Mouse (Mus musculus) thymus, adult 2 months (tissue): ENCODE measurements around the gene Iffo2. TPM values are rescaled to one million over a fixed set of nuclear protein-coding genes. Genes with fewer than 3 reads are reported as not detected.

Experiments
- DNase-seq: peaks from one replicate; pipeline ENCODE4 v3.0.0; 2021
- H3K27ac ChIP-seq: fragments of 200-500 bp; 2 replicates; pipeline ENCODE4 v1.5.1; 2012; ENCODE audit warnings: low read length, control low read depth; ENCODE audit not compliant: control insufficient read depth, insufficient read depth
- H3K27me3 ChIP-seq: fragments of 200-500 bp; 2 replicates; pipeline ENCODE4 v1.6.1; 2012; ENCODE audit warnings: mild to moderate bottlenecking, low read length, moderate library complexity, mixed read lengths; ENCODE audit not compliant: control insufficient read depth, insufficient read depth
- H3K36me3 ChIP-seq: fragments of 200-500 bp; 2 replicates; pipeline ENCODE4 v1.6.1; 2012; ENCODE audit warnings: mild to moderate bottlenecking, low read length, moderate library complexity; ENCODE audit not compliant: control insufficient read depth, insufficient read depth
- H3K4me1 ChIP-seq: fragments of 200-500 bp; replicated peaks from 2 replicates; pipeline ENCODE4 v1.6.1; 2012; ENCODE audit warnings: low read length; ENCODE audit not compliant: control insufficient read depth, insufficient read depth
- H3K4me3 ChIP-seq: fragments of 200-500 bp; 2 replicates; pipeline ENCODE4 v1.5.1; 2012; ENCODE audit warnings: mild to moderate bottlenecking, low read length, control low read depth, moderate library complexity; ENCODE audit not compliant: control insufficient read depth, insufficient read depth
- CTCF ChIP-seq: fragments of 200-500 bp; IDR thresholded peaks from 2 replicates; pipeline ENCODE4 v1.5.1; 2012; ENCODE audit warnings: mild to moderate bottlenecking, control low read depth, low read length, moderate library complexity, borderline replicate concordance; ENCODE audit not compliant: control insufficient read depth, poor library complexity, insufficient read depth; ENCODE audit errors: extremely low read depth
- POLR2A ChIP-seq: fragments of 200-500 bp; IDR thresholded peaks from 2 replicates; pipeline ENCODE4 v1.6.1; 2012; ENCODE audit warnings: mild to moderate bottlenecking, low read length, control low read depth, moderate library complexity; ENCODE audit not compliant: control insufficient read depth, poor library complexity, insufficient read depth; ENCODE audit errors: extremely low read depth
- WGBS: fragments of 180-500 bp; shearing (Covaris S2); methylation state at CpG from one replicate; pipeline ENCODE4 v1.1.7; 2018; 5-methylcytosine and 5-hydroxymethylcytosine counted together
- polyA plus RNA-seq: library from polyadenylated mRNA; depleted of rRNA; stranded (reverse); fragments of >200 nt; gene quantifications from 2 replicates; pipeline ENCODE4 v1.2.3, GENCODE M21; 2012

The Iffo2 gene
- polyA plus RNA-seq, 1 experiment, result 5.4 TPM

GRCm38 (mm10) chr4:139640775-139641174 lies 110.4 kb downstream of the Iffo2 start:
- Histone ChIP-seq H3K36me3 (no peaks in the 10 kb centered on the region), H3K27ac (no peak overlapping the region), H3K4me3 (no peak overlapping the region), H3K4me1 (peaks cover 15% of the 10 kb centered on the region), H3K27me3 (no peaks in the 10 kb centered on the region)
- no peak for TF ChIP-seq CTCF
- DNase-seq, result no peak
- WGBS, result 20% methylated on average over 6 of the region's 6 CpGs

GRCm38 (mm10) chr4:139641829-139642425 lies 111.6 kb downstream of the Iffo2 start:
- no peak for DNase-seq
- WGBS, result 45% methylated on average over 30 of the region's 30 CpGs
- no peak overlapping the region for H3K27ac ChIP-seq
- no peaks in the 10 kb centered on the region for H3K36me3 ChIP-seq
- no peak overlapping the region for H3K4me3 ChIP-seq
- no peaks in the 10 kb centered on the region for H3K27me3 ChIP-seq
- peaks cover 15% of the 10 kb centered on the region for H3K4me1 ChIP-seq
- TF ChIP-seq CTCF (no peak), POLR2A (no peak)

GRCm38 (mm10) chr4:139643972-139644371 lies 113.6 kb downstream of the Iffo2 start:
- peak; percentile 74 for DNase-seq
- H3K36me3 ChIP-seq, result no peaks in the 10 kb centered on the region
- peaks cover 15% of the 10 kb centered on the region for H3K4me1 ChIP-seq
- TF ChIP-seq CTCF (peak; percentile 80), POLR2A (no peak)
- WGBS, result 25% methylated on average over 9 of the region's 9 CpGs
- no peaks in the 10 kb centered on the region for H3K27me3 ChIP-seq
- no peak overlapping the region for H3K4me3 ChIP-seq
- no peak overlapping the region for H3K27ac ChIP-seq

- no peak overlapping the region for H3K4me3 ChIP-seq
- H3K36me3 ChIP-seq, result no peaks in the 10 kb centered on the region
- no peak for DNase-seq
- TF ChIP-seq CTCF (no peak), POLR2A (no peak)
- no peaks in the 10 kb centered on the region for H3K27me3 ChIP-seq
- no peak overlapping the region for H3K27ac ChIP-seq
- 96% methylated on average over 7 of the region's 7 CpGs for WGBS
- peaks cover 4% of the 10 kb centered on the region for H3K4me1 ChIP-seq
Observed at GRCm38 (mm10) chr4:139646916-139647315, 116.6 kb downstream of the Iffo2 start.

GRCm38 (mm10) chr4:139650086-139650743 lies 119.9 kb downstream of the Iffo2 start:
- WGBS, result 87% methylated on average over 15 of the region's 15 CpGs
- DNase-seq, result no peak
- Histone ChIP-seq H3K4me3 (no peak overlapping the region), H3K27ac (no peak overlapping the region), H3K36me3 (no peaks in the 10 kb centered on the region), H3K4me1 (no peaks in the 10 kb centered on the region), H3K27me3 (no peaks in the 10 kb centered on the region)
- TF ChIP-seq POLR2A (no peak), CTCF (no peak)

GRCm38 (mm10) chr4:139650907-139651306 lies 120.6 kb downstream of the Iffo2 start:
- no peak for DNase-seq
- Histone ChIP-seq H3K27ac (no peak overlapping the region), H3K36me3 (no peaks in the 10 kb centered on the region), H3K4me3 (no peak overlapping the region), H3K4me1 (no peaks in the 10 kb centered on the region), H3K27me3 (no peaks in the 10 kb centered on the region)
- TF ChIP-seq POLR2A (no peak), CTCF (no peak)
- WGBS, result 60% methylated on average over 11 of the region's 11 CpGs

- DNase-seq, result no peak
Observed at GRCm38 (mm10) chr4:139653238-139653637, 122.9 kb downstream of the Iffo2 start, which contains the start of gene Tas1r2. Gene Tas1r2, plus strand, starts transcription at chr4:139653538.

More at GRCm38 (mm10) chr4:139653238-139653637, 122.9 kb downstream of the Iffo2 start, which contains the start of gene Tas1r2:
- Histone ChIP-seq H3K4me3 (no peak within 1 kb of the TSS), H3K4me1 (no peaks in the 10 kb centered on the region), H3K27ac (no peak within 1 kb of the TSS), H3K36me3 (no peaks in the 10 kb centered on the region), H3K27me3 (no peaks in the 10 kb centered on the region)
- WGBS, result 91% methylated on average over 8 of the region's 8 CpGs
- TF ChIP-seq POLR2A (no peak), CTCF (no peak)
